Mouse (Mus musculus) G1E (cell line): Measurements from ENCODE around the gene Fbxl20. TPM values are rescaled to one million over a fixed set of nuclear protein-coding genes. Genes with fewer than 3 reads are reported as not detected.

Experiments
- ATAC-seq: 2 replicates; pipeline ENCODE4 v1.8.0; 2016; ENCODE audit warnings: mild to moderate bottlenecking; ENCODE audit not compliant: insufficient number of reproducible peaks, poor library complexity, low FRiP score, severe bottlenecking; ENCODE audit errors: extremely low read depth
- DNase-seq: peaks from one replicate; pipeline ENCODE4 v3.0.0; 2012; ENCODE audit warnings: low spot score
- H3K27me3 ChIP-seq: 2 replicates; pipeline ENCODE4 v1.6.1; 2012; ENCODE audit warnings: mild to moderate bottlenecking, low read length, inconsistent platforms; ENCODE audit not compliant: insufficient read depth
- H3K36me3 ChIP-seq: replicated peaks from 2 replicates; pipeline ENCODE3; 2012; ENCODE audit warnings: mild to moderate bottlenecking, inconsistent platforms
- H3K4me1 ChIP-seq: 2 replicates; pipeline ENCODE4 v1.6.1; 2012; ENCODE audit warnings: low read depth, low read length, inconsistent platforms, mixed read lengths; ENCODE audit not compliant: insufficient read depth
- H3K4me3 ChIP-seq: 2 replicates; pipeline ENCODE4 v1.5.1; 2012; ENCODE audit warnings: low read depth, mild to moderate bottlenecking, inconsistent platforms, low read length, moderate library complexity, mixed read lengths
- H3K9me3 ChIP-seq: replicated peaks from 2 replicates; pipeline ENCODE4 v1.6.1; 2012; ENCODE audit warnings: inconsistent platforms
- CTCF ChIP-seq: IDR thresholded peaks from 2 replicates; pipeline ENCODE4 v1.5.1; 2012; ENCODE audit warnings: low read depth, low read length, inconsistent platforms, mixed read lengths
- GATA1 ChIP-seq: IDR thresholded peaks from 2 replicates; pipeline ENCODE4 v1.6.1; 2012; ENCODE audit warnings: borderline replicate concordance, low read length, inconsistent platforms, mixed read lengths
- GATA2 ChIP-seq: IDR thresholded peaks from 2 replicates; pipeline ENCODE4 v1.6.1; 2012; ENCODE audit warnings: low read depth, low read length, inconsistent platforms, borderline replicate concordance
- POLR2AphosphoS5 ChIP-seq: IDR thresholded peaks from 2 replicates; pipeline ENCODE4 v1.6.1; 2012; ENCODE audit warnings: low read depth, low read length, inconsistent platforms; ENCODE audit not compliant: insufficient replicate concordance
- TAL1 ChIP-seq: conservative IDR thresholded peaks from 2 replicates; pipeline ENCODE4 v1.6.1; 2012; ENCODE audit warnings: low read depth, low read length, inconsistent platforms, mixed read lengths
- polyA plus RNA-seq: library from polyadenylated mRNA; stranded (reverse); fragments of >175 nt; gene quantifications from 2 replicates; pipeline ENCODE4 v1.2.3, GENCODE M21; 2012
- total RNA-seq, 2 experiments: library from RNA; stranded (forward) in 1 of 2; stranded (reverse) in 1 of 2; fragments of 200-1000 nt in 1 of 2; fragments of >200 nt in 1 of 2; fragmentation: Nextera tagmentation in 1 of 2; gene quantifications; 2 replicates each; pipeline ENCODE4 v1.2.3; 2014 to 2017

Gene Fbxl20
- total and polyA plus RNA-seq, 3 experiments, result 13.2 to 55.3 (median 23.7) TPM

GRCm38 (mm10) chr11:98061441-98061840 lies 88.8 kb downstream of the Fbxl20 start:
- no peak for DNase-seq
- TF ChIP-seq CTCF (no peak), POLR2AphosphoS5 (no peak), GATA2 (no peak), TAL1 (no peak), GATA1 (no peak)
- no peaks in the 10 kb centered on the region for H3K36me3 ChIP-seq
- no peak for ATAC-seq
- H3K9me3 ChIP-seq, result no peaks in the 10 kb centered on the region
- no peak overlapping the region for H3K4me3 ChIP-seq
- H3K27me3 ChIP-seq, result peaks cover 36% of the 10 kb centered on the region
- H3K4me1 ChIP-seq, result peaks cover 3% of the 10 kb centered on the region; the same call in 1 of the 2 replicates

GRCm38 (mm10) chr11:98060104-98060692 lies 90.0 kb downstream of the Fbxl20 start:
- TF ChIP-seq GATA1 (no peak), CTCF (no peak), POLR2AphosphoS5 (no peak), GATA2 (no peak), TAL1 (no peak)
- Histone ChIP-seq H3K27me3 (peaks cover 42% of the 10 kb centered on the region), H3K36me3 (no peaks in the 10 kb centered on the region), H3K4me1 (peaks cover 3% of the 10 kb centered on the region; the same call in 1 of the 2 replicates), H3K9me3 (no peaks in the 10 kb centered on the region), H3K4me3 (no peak overlapping the region)
- DNase-seq (no peak), ATAC-seq (no peak)

- no peak overlapping the region for H3K4me3 ChIP-seq
- TF ChIP-seq GATA2 (no peak), TAL1 (no peak), GATA1 (no peak), CTCF (no peak), POLR2AphosphoS5 (no peak)
- DNase-seq (no peak), ATAC-seq (no peak)
- peaks cover 3% of the 10 kb centered on the region; the same call in 1 of the 2 replicates for H3K4me1 ChIP-seq
- H3K9me3 ChIP-seq, result no peaks in the 10 kb centered on the region
- H3K27me3 ChIP-seq, result peaks cover 44% of the 10 kb centered on the region
- no peaks in the 10 kb centered on the region for H3K36me3 ChIP-seq
These were observed 90.5 kb downstream of the Fbxl20 start for GRCm38 (mm10) chr11:98059662-98060061.

- peaks cover 43% of the 10 kb centered on the region for H3K27me3 ChIP-seq
- H3K4me3 ChIP-seq, result no peak overlapping the region
- peaks cover 4% of the 10 kb centered on the region for H3K9me3 ChIP-seq
- DNase-seq (no peak), ATAC-seq (no peak)
- TF ChIP-seq GATA2 (no peak), GATA1 (no peak), TAL1 (no peak), POLR2AphosphoS5 (no peak), CTCF (no peak)
- no peaks in the 10 kb centered on the region for H3K36me3 ChIP-seq
- H3K4me1 ChIP-seq, result peaks cover 3% of the 10 kb centered on the region; the same call in 1 of the 2 replicates
These were observed 92.2 kb downstream of the Fbxl20 start for GRCm38 (mm10) chr11:98057998-98058397.

GRCm38 (mm10) chr11:98057466-98057865 lies 92.7 kb downstream of the Fbxl20 start:
- Histone ChIP-seq H3K9me3 (peaks cover 9% of the 10 kb centered on the region), H3K36me3 (no peaks in the 10 kb centered on the region), H3K4me3 (no peak overlapping the region), H3K4me1 (peaks cover 3% of the 10 kb centered on the region; the same call in 1 of the 2 replicates), H3K27me3 (peaks cover 48% of the 10 kb centered on the region)
- DNase-seq (no peak), ATAC-seq (no peak)
- TF ChIP-seq TAL1 (no peak), GATA1 (no peak)

- H3K27me3 ChIP-seq, result peaks cover 42% of the 10 kb centered on the region
- no peak for TF ChIP-seq POLR2AphosphoS5
- TF ChIP-seq TAL1, result no peak
- TF ChIP-seq CTCF, result no peak
- no peak for TF ChIP-seq GATA1
- no peak for TF ChIP-seq GATA2
- ATAC-seq, result no peak
- H3K4me3 ChIP-seq, result no peak within 1 kb of the TSS; the same call in 1 of the 2 replicates
- no peak for DNase-seq
- peaks cover 3% of the 10 kb centered on the region; the same call in 1 of the 2 replicates for H3K4me1 ChIP-seq
- peaks cover 14% of the 10 kb centered on the region for H3K9me3 ChIP-seq
- H3K36me3 ChIP-seq, result no peaks in the 10 kb centered on the region
These were observed 97.0 kb downstream of the Fbxl20 start, which contains the start of gene Stac2 for GRCm38 (mm10) chr11:98052989-98053834. Gene Stac2, minus strand, starts transcription at chr11:98053462.
